Mouse (Mus musculus): Measurements from ENCODE around the gene Cdh1.
A peak's percentile ranks its signal among the peaks of the same experiment; 100 is the strongest.
"Not testable (repeated sequence)": the region's sequence is repeated elsewhere in the genome, so short reads cannot be mapped to it uniquely, and the experiment has no call there.

Cdh1 gene

GRCm38 (mm10) chr8:106603131-106603819 lies at the start of gene Cdh1:
Gene Cdh1 (plus strand): TSS chr8:106603351.
- peak; percentile 39 for DNase-seq (ENCODE audit: low spot score)

- DNase-seq (ENCODE audit: low spot score): no peak
Measured at GRCm38 (mm10) chr8:106554011-106554410, 49.1 kb upstream of the Cdh1 start.

- DNase-seq (ENCODE audit: low spot score): no peak
Measured at GRCm38 (mm10) chr8:106556068-106556645, 47.0 kb upstream of the Cdh1 start.

GRCm38 (mm10) chr8:106559844-106560243 lies 43.3 kb upstream of the Cdh1 start:
- DNase-seq (ENCODE audit: low spot score): no peak

- DNase-seq (ENCODE audit: low spot score): peak; percentile 80
Measured at GRCm38 (mm10) chr8:106561097-106561865, 41.9 kb upstream of the Cdh1 start.

GRCm38 (mm10) chr8:106563691-106564182 lies 39.4 kb upstream of the Cdh1 start:
- no peak for DNase-seq (ENCODE audit: low spot score)

GRCm38 (mm10) chr8:106569006-106569405 lies 34.1 kb upstream of the Cdh1 start:
- peak; percentile 53 for DNase-seq (ENCODE audit: low spot score)

- no peak for DNase-seq (ENCODE audit: low spot score)
Measured at GRCm38 (mm10) chr8:106570386-106570785, 32.8 kb upstream of the Cdh1 start.

GRCm38 (mm10) chr8:106571551-106572172 lies 31.5 kb upstream of the Cdh1 start:
- DNase-seq (ENCODE audit: low spot score): no peak

GRCm38 (mm10) chr8:106572175-106572574 lies 31.0 kb upstream of the Cdh1 start:
- DNase-seq (ENCODE audit: low spot score): not testable (repeated sequence)

GRCm38 (mm10) chr8:106573168-106573567 lies 30.0 kb upstream of the Cdh1 start, which contains the start of gene Gm10073:
Gene Gm10073 (minus strand): TSS chr8:106573461.
- DNase-seq (ENCODE audit: low spot score): not testable (repeated sequence)

GRCm38 (mm10) chr8:106574283-106574682 lies 28.9 kb upstream of the Cdh1 start:
- DNase-seq (ENCODE audit: low spot score): no peak

- no peak for DNase-seq (ENCODE audit: low spot score)
Measured at GRCm38 (mm10) chr8:106576849-106577555, 26.1 kb upstream of the Cdh1 start.

- no peak for DNase-seq (ENCODE audit: low spot score)
Measured at GRCm38 (mm10) chr8:106579510-106579909, 23.6 kb upstream of the Cdh1 start.

- DNase-seq (ENCODE audit: low spot score): no peak
Measured at GRCm38 (mm10) chr8:106581344-106582088, 21.6 kb upstream of the Cdh1 start.

GRCm38 (mm10) chr8:106584942-106585670 lies 18.0 kb upstream of the Cdh1 start:
- DNase-seq (ENCODE audit: low spot score): no peak

- no peak for DNase-seq (ENCODE audit: low spot score)
Measured at GRCm38 (mm10) chr8:106585671-106586037, 17.5 kb upstream of the Cdh1 start.

GRCm38 (mm10) chr8:106586896-106587295 lies 16.3 kb upstream of the Cdh1 start:
- DNase-seq (ENCODE audit: low spot score): no peak

- DNase-seq (ENCODE audit: low spot score): no peak
Measured at GRCm38 (mm10) chr8:106588443-106589431, 14.4 kb upstream of the Cdh1 start.

Measured in embryo, embryonic 10.5 days (tissue).